Mouse (Mus musculus): ENCODE measurements at regions not wholly inside any gene's neighbourhood (a gene's known extent, or its start where the extent isn't known, plus 50 kb on each side); places are given as distances from the start of the nearest gene placed in this dataset.

GRCm38 (mm10) chr3:62159031-62159430 is 179.1 kb upstream of the Arhgef26 start:
- no peak for DNase-seq

- DNase-seq: no peak
Observed at GRCm38 (mm10) chr3:62170647-62171046, 167.5 kb upstream of the Arhgef26 start.

GRCm38 (mm10) chr3:62187807-62188509 is 150.2 kb upstream of the Arhgef26 start:
- no peak for DNase-seq

GRCm38 (mm10) chr3:62192466-62192865 is 145.7 kb upstream of the Arhgef26 start:
- no peak for DNase-seq

GRCm38 (mm10) chr3:62194421-62194820 is 143.7 kb upstream of the Arhgef26 start:
- no peak for DNase-seq

GRCm38 (mm10) chr3:62196679-62197078 is 141.5 kb upstream of the Arhgef26 start:
- DNase-seq: no peak

GRCm38 (mm10) chr3:62215806-62216205 is 122.3 kb upstream of the Arhgef26 start:
- peak; percentile 3 for DNase-seq

GRCm38 (mm10) chr3:62217335-62217734 is 120.8 kb upstream of the Arhgef26 start:
- no peak for DNase-seq

GRCm38 (mm10) chr3:62227697-62228096 is 110.4 kb upstream of the Arhgef26 start:
- no peak for DNase-seq

- no peak for DNase-seq
Observed at GRCm38 (mm10) chr3:62228156-62228555, 110.0 kb upstream of the Arhgef26 start.

GRCm38 (mm10) chr3:62241031-62241430 is 97.1 kb upstream of the Arhgef26 start:
- DNase-seq: no peak

- DNase-seq: no peak
Observed at GRCm38 (mm10) chr3:62271703-62272102, 66.4 kb upstream of the Arhgef26 start.

GRCm38 (mm10) chr3:62278279-62278678 is 59.9 kb upstream of the Arhgef26 start:
- no peak for DNase-seq

GRCm38 (mm10) chr3:62280960-62281359 is 57.2 kb upstream of the Arhgef26 start:
- no peak for DNase-seq
